8 mouse cellular contexts compared by ENCODE assay signal in the genomic region with DNA sequence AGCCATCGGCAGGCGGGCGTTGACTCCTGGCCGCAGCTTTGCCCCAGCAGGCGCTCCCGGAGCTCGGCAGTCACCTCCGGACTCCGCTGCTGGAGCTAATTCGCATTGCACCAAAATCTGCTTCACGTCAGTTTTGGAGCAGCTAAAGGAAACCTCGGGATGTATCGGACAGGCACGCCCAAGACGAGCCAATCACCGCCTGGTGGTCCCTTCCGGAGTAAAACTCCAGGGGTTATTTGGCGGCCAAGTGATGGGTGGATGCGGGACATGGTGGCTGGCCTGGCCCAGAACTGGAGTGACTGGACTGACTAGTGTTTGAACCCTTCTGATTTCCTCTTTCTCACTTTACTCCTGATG. TPM values are rescaled to one million over a fixed set of nuclear protein-coding genes. Genes with fewer than 3 reads are reported as not detected.
DNase-seq lines count a peak whose midpoint lies in the region; ATAC-seq lines count a peak whose summit lies in the region.

No protein-coding gene starts in this region.

- peaks cover 34% of the 10 kb centered on the region for H3K27me3 ChIP-seq in lung, embryonic 16.5 days (ENCODE audit: control insufficient read depth, insufficient read depth, low read depth, low read length)
- no peaks in the 10 kb centered on the region for H3K27me3 ChIP-seq in intestine, embryonic 16.5 days (replicated peaks; ENCODE audit: control insufficient read depth, insufficient read depth, low read length)

- no peak for ATAC-seq in lung, embryonic 16.5 days (ENCODE audit: low read depth)
- ATAC-seq in erythroblast, adult 5-6 weeks (replicated peaks; ENCODE audit: low FRiP score, poor library complexity, severe bottlenecking) = peak; percentile 85; the same call in 1 of the 2 replicates
- peak; percentile 16; the same call in 1 of the 2 replicates for ATAC-seq in intestine, embryonic 16.5 days

- no peaks in the 10 kb centered on the region for H3K36me3 ChIP-seq in lung, embryonic 16.5 days (ENCODE audit: control insufficient read depth, insufficient read depth, low read length)
- no peaks in the 10 kb centered on the region for H3K36me3 ChIP-seq in intestine, embryonic 16.5 days (ENCODE audit: control insufficient read depth, insufficient read depth, low read length)

- DNase-seq in lung, postnatal 36 days = no peak
- peak; percentile 31 for DNase-seq in skeletal muscle tissue, adult 2 months (ENCODE audit: low read depth, low spot score)
- DNase-seq in adrenal gland, adult 8-10 months = no peak
- no peak for DNase-seq in thymus, adult 18-20 months
- no peak for DNase-seq in adrenal gland, adult (ENCODE audit: inconsistent age in 2 of 2, low spot score in 1 of 2)

- peak overlapping the region; percentile 98 for H3K4me2 ChIP-seq in lung, embryonic 16.5 days (ENCODE audit: low read depth, low read length)
- peak overlapping the region; percentile 92 for H3K4me2 ChIP-seq in intestine, embryonic 16.5 days (ENCODE audit: low read depth, low read length)

- under 1% methylated on average over 18 of the region's 19 CpGs for WGBS in lung, embryonic 16.5 days
- 1% methylated on average over 19 of the region's 19 CpGs for WGBS in intestine, embryonic 16.5 days

- H3K27ac ChIP-seq in lung, embryonic 16.5 days (ENCODE audit: low read length) = no peak overlapping the region
- H3K27ac ChIP-seq in intestine, embryonic 16.5 days (ENCODE audit: low read length) = peak overlapping the region; percentile 85

- peak overlapping the region; percentile 67 for H3K4me3 ChIP-seq in lung, embryonic 16.5 days (ENCODE audit: low read length)
- H3K4me3 ChIP-seq in intestine, embryonic 16.5 days (ENCODE audit: low read length) = peak overlapping the region; percentile 78

- peaks cover 11% of the 10 kb centered on the region for H3K4me1 ChIP-seq in lung, embryonic 16.5 days (replicated peaks; ENCODE audit: control insufficient read depth, insufficient read depth, low read length)
- H3K4me1 ChIP-seq in intestine, embryonic 16.5 days (ENCODE audit: control insufficient read depth, insufficient read depth, low read length) = peaks cover 22% of the 10 kb centered on the region

- peaks cover 3% of the 10 kb centered on the region for H3K9me3 ChIP-seq in lung, embryonic 16.5 days (ENCODE audit: control insufficient read depth, low read length)
- H3K9me3 ChIP-seq in intestine, embryonic 16.5 days (ENCODE audit: control insufficient read depth, low read length) = 0 out of 2 replicates have a peak, but pooled peaks cover 3% of the 10 kb centered on the region

- H3K9ac ChIP-seq in lung, embryonic 16.5 days (ENCODE audit: low read length) = 0 out of 2 replicates have a peak overlapping the region, but pooled peaks have one; percentile 60
- peak overlapping the region; percentile 85 for H3K9ac ChIP-seq in intestine, embryonic 16.5 days (ENCODE audit: low read depth, low read length)

RNA-seq across cellular contexts. Expression of a gene that starts 0.7 kb away (rescaled TPM):
- polyA plus RNA-seq in lung, embryonic 16.5 days (2015; fragmentation: Nextera tagmentation; extraction: Ambion mirVana) = 1.7 and 1.9 TPM in 2 replicates
- 2.3 and 4.6 TPM in 2 replicates for total RNA-seq in erythroblast, adult 5-6 weeks (2015; ENCODE audit: low replicate concordance)
- total RNA-seq in erythroblast, adult 5-6 weeks (2017; ENCODE audit: low replicate concordance) = 1.5 and 4.3 TPM in 2 replicates
- 23.1 and 27.0 TPM in 2 replicates for polyA plus RNA-seq in intestine, embryonic 16.5 days (2015; fragmentation: Nextera tagmentation; extraction: Ambion mirVana)
- total RNA-seq in adrenal gland, adult 8-10 months (2022) = 10 to 100 TPM in 2 of 4 experiments, 1 to 10 TPM in 2; 7.3 to 13.2 (median 10.9) TPM
